Mouse (Mus musculus): ENCODE data around the gene Tmcc1.

DNA sequence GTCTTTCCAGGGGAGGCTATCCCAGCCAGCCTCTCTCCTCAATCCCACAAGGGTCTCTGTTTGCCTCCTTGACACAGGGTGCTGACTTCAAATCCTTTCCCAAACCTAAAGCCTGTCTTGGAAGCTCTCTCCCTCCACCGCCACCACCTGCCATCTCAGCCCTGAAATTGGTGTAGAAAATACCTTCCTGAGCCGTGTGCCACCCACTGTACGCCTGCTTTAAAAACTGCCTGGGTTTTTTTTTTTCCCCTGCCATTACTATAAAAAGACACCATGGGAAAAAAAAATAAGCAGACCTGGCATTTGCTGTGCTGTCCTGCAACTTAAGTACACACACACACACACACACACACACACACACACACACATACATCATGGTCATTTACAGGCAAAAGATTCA is 203.2 kb downstream of the Tmcc1 start:
- TF ChIP-seq POLR2A (IDR thresholded peaks at IDR 0.05; ENCODE audit: control insufficient read depth in 1 of 2, insufficient read depth in 1 of 2, low read depth in 1 of 2, low read length in 2 of 2, poor library complexity in 1 of 2) = no peak
- no peak for TF ChIP-seq CTCF (IDR thresholded peaks at IDR 0.05 in 2 of 3, conservative IDR thresholded peaks at IDR 0.05 in 1 of 3; ENCODE audit: control insufficient read depth in 1 of 3, insufficient read depth in 1 of 3, low read depth in 2 of 3, low read length in 3 of 3, poor library complexity in 1 of 3, severe bottlenecking in 1 of 3)
- TF ChIP-seq TBP (IDR thresholded peaks at IDR 0.05; ENCODE audit: low read depth, low read length) = no peak
- TF ChIP-seq MYC (IDR thresholded peaks at IDR 0.05; ENCODE audit: low read depth, low read length) = no peak
- TF ChIP-seq UBTF (IDR thresholded peaks at IDR 0.05; ENCODE audit: borderline replicate concordance, insufficient read depth, low read depth, low read length) = no peak

Measured in MEL (cell line).